24 mouse cellular contexts compared by ENCODE assay signal in genomic region chr10:36786970-36787369, GRCm38 (mm10).
"Had no signal": no experiment of that assay in that cellular context is flagged by ENCODE, and none has a peak within 500 bp of the region (broad histone marks: within the 10 kb centered on the region; RNA-seq: fewer than 3 reads in every experiment).

No protein-coding gene starts in this region.

- H3K9me3 ChIP-seq: heart, embryonic 10.5 days; heart, embryonic 12.5 days; hindbrain, embryonic 10.5 days; hindbrain, embryonic 13.5 days; hindbrain, embryonic 15.5 days; kidney, embryonic 15.5 days; limb, embryonic 13.5 days; limb, embryonic 15.5 days had no signal

- H3K9ac ChIP-seq: heart, embryonic 12.5 days; hindbrain, embryonic 13.5 days; hindbrain, embryonic 15.5 days; kidney, embryonic 15.5 days; limb, embryonic 13.5 days; limb, embryonic 15.5 days had no signal

- H3K4me1 ChIP-seq: heart, embryonic 10.5 days; heart, embryonic 12.5 days; hindbrain, embryonic 10.5 days; hindbrain, embryonic 13.5 days; hindbrain, embryonic 15.5 days; kidney, embryonic 15.5 days; limb, embryonic 13.5 days; limb, embryonic 15.5 days had no signal

- ATAC-seq: hindbrain, postnatal 0 days; intestine, embryonic 16.5 days had no signal

- DNase-seq: gastrocnemius, postnatal 10 days; gastrocnemius, postnatal 25 days; heart, adult 18-20 months; heart, postnatal 10 days; heart, postnatal 4 days; kidney, adult 11 months; kidney, adult 2 months; kidney, adult 9 months; kidney, postnatal 14 days; kidney, postnatal 36 days; layer of hippocampus, adult 9-11 months; layer of hippocampus, postnatal 36 days; left cerebral cortex, postnatal 4 days had no signal

- H3K4me3 ChIP-seq: heart, embryonic 10.5 days; heart, embryonic 12.5 days; hindbrain, embryonic 10.5 days; hindbrain, embryonic 13.5 days; hindbrain, embryonic 15.5 days; kidney, embryonic 15.5 days; limb, embryonic 13.5 days; limb, embryonic 15.5 days had no signal

- H3K36me3 ChIP-seq: heart, embryonic 10.5 days; heart, embryonic 12.5 days; hindbrain, embryonic 10.5 days; hindbrain, embryonic 13.5 days; hindbrain, embryonic 15.5 days; kidney, embryonic 15.5 days; limb, embryonic 13.5 days; limb, embryonic 15.5 days had no signal

- H3K27me3 ChIP-seq: heart, embryonic 12.5 days; hindbrain, embryonic 13.5 days; hindbrain, embryonic 15.5 days; kidney, embryonic 15.5 days; limb, embryonic 13.5 days; limb, embryonic 15.5 days had no signal

- H3K27ac ChIP-seq: heart, embryonic 10.5 days; hindbrain, embryonic 10.5 days; hindbrain, embryonic 13.5 days; hindbrain, embryonic 15.5 days; hindbrain, postnatal 0 days; kidney, embryonic 15.5 days; kidney, postnatal 0 days; limb, embryonic 13.5 days; limb, embryonic 15.5 days had no signal

- H3K4me2 ChIP-seq: heart, embryonic 12.5 days; hindbrain, embryonic 13.5 days; hindbrain, embryonic 15.5 days; kidney, embryonic 15.5 days; limb, embryonic 13.5 days; limb, embryonic 15.5 days had no signal
